14 mouse cellular contexts compared by ENCODE assay signal in genomic region chr16:97593816-97594509, GRCm38 (mm10). TPM values are rescaled to one million over a fixed set of nuclear protein-coding genes. Genes with fewer than 3 reads are reported as not detected.
DNase-seq lines count a peak whose midpoint lies in the region; ATAC-seq and TF ChIP-seq lines count a peak whose summit lies in the region.
"Had no signal": no experiment of that assay in that cellular context is flagged by ENCODE, and none has a peak within 500 bp of the region (broad histone marks: within the 10 kb centered on the region; RNA-seq: fewer than 3 reads in every experiment).

No protein-coding gene starts in this region.

- no peak overlapping the region for H3K4me2 ChIP-seq in intestine, postnatal 0 days (replicated peaks; ENCODE audit: low read depth)
- no peak overlapping the region for H3K4me2 ChIP-seq in liver, embryonic 11.5 days
- H3K4me2 ChIP-seq: limb, embryonic 15.5 days; midbrain, embryonic 15.5 days; neural tube, embryonic 13.5 days had no signal

- H3K36me3 ChIP-seq in intestine, postnatal 0 days (ENCODE audit: control insufficient read depth, insufficient read depth) = peaks cover 5% of the 10 kb centered on the region; the same call in 1 of the 2 replicates
- no peaks in the 10 kb centered on the region for H3K36me3 ChIP-seq in liver, embryonic 11.5 days (ENCODE audit: control insufficient read depth, insufficient read depth, low read length)
- H3K36me3 ChIP-seq in limb, embryonic 10.5 days = no peaks in the 10 kb centered on the region
- H3K36me3 ChIP-seq: limb, embryonic 15.5 days; midbrain, embryonic 15.5 days; neural tube, embryonic 13.5 days had no signal

- H3K9ac ChIP-seq in intestine, postnatal 0 days (ENCODE audit: low read depth, low read length) = no peak overlapping the region
- H3K9ac ChIP-seq in liver, embryonic 11.5 days (ENCODE audit: low read depth, low read length) = no peak overlapping the region
- H3K9ac ChIP-seq: limb, embryonic 15.5 days; midbrain, embryonic 15.5 days; neural tube, embryonic 13.5 days had no signal

- H3K4me3 ChIP-seq in intestine, postnatal 0 days (ENCODE audit: low read depth, low read length) = no peak overlapping the region
- no peak overlapping the region for H3K4me3 ChIP-seq in liver, embryonic 11.5 days (ENCODE audit: low read depth, low read length)
- H3K4me3 ChIP-seq in limb, embryonic 10.5 days = no peak overlapping the region
- H3K4me3 ChIP-seq: erythroblast, embryonic 14.5 days; limb, embryonic 15.5 days; midbrain, embryonic 15.5 days; neural tube, embryonic 13.5 days had no signal

- H3K4me1 ChIP-seq in intestine, postnatal 0 days (replicated peaks; ENCODE audit: control insufficient read depth, insufficient read depth, low read length) = 0 out of 2 replicates have a peak, but pooled peaks cover 5% of the 10 kb centered on the region
- no peaks in the 10 kb centered on the region for H3K4me1 ChIP-seq in liver, embryonic 11.5 days (replicated peaks; ENCODE audit: control insufficient read depth, insufficient read depth, low read length)
- H3K4me1 ChIP-seq in limb, embryonic 10.5 days = no peaks in the 10 kb centered on the region
- H3K4me1 ChIP-seq: limb, embryonic 15.5 days; midbrain, embryonic 15.5 days; neural tube, embryonic 13.5 days had no signal

- DNase-seq in adrenal gland, postnatal 14 days = peak; percentile 29
- DNase-seq in liver, embryonic 11.5 days (ENCODE audit: low spot score) = no peak
- peak; percentile 55 for DNase-seq in lung, postnatal 25 days (ENCODE audit: low spot score)
- no peak for DNase-seq in testis, postnatal 14 days (ENCODE audit: low spot score)
- no peak for DNase-seq in cerebellum, adult 8-10 months
- DNase-seq in gastrocnemius, postnatal 14 days = no peak
- no peak for DNase-seq in limb, embryonic 10.5 days (ENCODE audit: low spot score)

- no peaks in the 10 kb centered on the region for H3K9me3 ChIP-seq in intestine, postnatal 0 days (ENCODE audit: control insufficient read depth)
- no peaks in the 10 kb centered on the region for H3K9me3 ChIP-seq in liver, embryonic 11.5 days (ENCODE audit: control insufficient read depth, low read length)
- no peaks in the 10 kb centered on the region for H3K9me3 ChIP-seq in limb, embryonic 10.5 days (replicated peaks)
- H3K9me3 ChIP-seq: limb, embryonic 15.5 days; midbrain, embryonic 15.5 days; neural tube, embryonic 13.5 days had no signal

- H3K27ac ChIP-seq in intestine, postnatal 0 days (ENCODE audit: low read depth, low read length) = no peak overlapping the region
- H3K27ac ChIP-seq in liver, embryonic 11.5 days (ENCODE audit: low read depth, low read length) = no peak overlapping the region
- no peak overlapping the region for H3K27ac ChIP-seq in limb, embryonic 10.5 days
- H3K27ac ChIP-seq: limb, embryonic 15.5 days; midbrain, embryonic 15.5 days; neural tube, embryonic 13.5 days had no signal

- no peak for TF ChIP-seq CTCF in intestine, postnatal 0 days (IDR thresholded peaks at IDR 0.05; ENCODE audit: low read depth)

- ATAC-seq in intestine, postnatal 0 days = peak; percentile 56
- ATAC-seq in liver, embryonic 11.5 days (replicated peaks; ENCODE audit: low FRiP score) = peak; percentile 45; the same call in 1 of the 2 replicates
- ATAC-seq: midbrain, embryonic 15.5 days had no signal

- WGBS in intestine, postnatal 0 days = 47% methylated on average over 4 of the region's 4 CpGs
- WGBS in liver, embryonic 11.5 days = 53% methylated on average over 4 of the region's 4 CpGs
- WGBS in limb, embryonic 10.5 days = 77% methylated on average over 4 of the region's 4 CpGs

- intact Hi-C loops in gastrocnemius, postnatal 14 days (cut with DNase I; ENCODE audit: low total_unique reads) = no loop called here

- no peaks in the 10 kb centered on the region for H3K27me3 ChIP-seq in intestine, postnatal 0 days (replicated peaks; ENCODE audit: control insufficient read depth, insufficient read depth, low read length)
- H3K27me3 ChIP-seq in liver, embryonic 11.5 days (replicated peaks; ENCODE audit: control insufficient read depth, insufficient read depth, low read length) = no peaks in the 10 kb centered on the region
- H3K27me3 ChIP-seq in limb, embryonic 10.5 days (ENCODE audit: low read depth, poor library complexity, severe bottlenecking) = no peaks in the 10 kb centered on the region
- H3K27me3 ChIP-seq: limb, embryonic 15.5 days; midbrain, embryonic 15.5 days; neural tube, embryonic 13.5 days had no signal

RNA-seq across cellular contexts. Expression of gene Tmprss2, which starts 17.0 kb away (rescaled TPM):
- total RNA-seq in adrenal gland, postnatal 14 days (2021) = 0.56 and 1.7 TPM in 2 replicates
- 18.3 and 22.1 TPM in 2 replicates for polyA plus RNA-seq in intestine, postnatal 0 days (2015; fragmentation: Nextera tagmentation; extraction: Ambion mirVana)
- 2.5 and 3.0 TPM in 2 replicates for polyA plus RNA-seq in liver, embryonic 11.5 days (2014; fragmentation: Nextera tagmentation; extraction: Ambion mirVana)
- total RNA-seq in gastrocnemius, postnatal 14 days (2021) = not detected
- 0.13 and 0.39 TPM in 2 replicates for polyA plus RNA-seq in limb, embryonic 10.5 days (2016; fragmentation: Nextera tagmentation; extraction: Ambion mirVana)
- total RNA-seq: common myeloid progenitor, adult 5-6 weeks; layer of hippocampus, postnatal 36 days had no signal
- polyA plus RNA-seq: neural tube, embryonic 13.5 days had no signal

Comparison
In these comparisons a context has a peak if more than half of its experiments do, and no peak if none do; other contexts are left out.
1. DNase-seq: peak in adrenal gland, postnatal 14 days (single experiment) and lung, postnatal 25 days (single experiment); none in liver, embryonic 11.5 days (single experiment), testis, postnatal 14 days (single experiment), cerebellum, adult 8-10 months (single experiment), gastrocnemius, postnatal 14 days (single experiment) and limb, embryonic 10.5 days (single experiment).